Mouse (Mus musculus) cerebellum, adult 9-11 months (tissue): ENCODE data around the gene Pcgf1.

Experiments
- DNase-seq: peaks from one replicate; pipeline ENCODE4 v3.0.0; 2022

Pcgf1 gene

GRCm38 (mm10) chr6:83077630-83078323 is at the start of gene Pcgf1:
Gene Pcgf1 (plus strand): TSS chr6:83077869.
- no peak for DNase-seq

GRCm38 (mm10) chr6:83029777-83030176 is 47.9 kb upstream of the Pcgf1 start:
- no peak for DNase-seq

GRCm38 (mm10) chr6:83031111-83031510 is 46.6 kb upstream of the Pcgf1 start:
- no peak for DNase-seq

DNA sequence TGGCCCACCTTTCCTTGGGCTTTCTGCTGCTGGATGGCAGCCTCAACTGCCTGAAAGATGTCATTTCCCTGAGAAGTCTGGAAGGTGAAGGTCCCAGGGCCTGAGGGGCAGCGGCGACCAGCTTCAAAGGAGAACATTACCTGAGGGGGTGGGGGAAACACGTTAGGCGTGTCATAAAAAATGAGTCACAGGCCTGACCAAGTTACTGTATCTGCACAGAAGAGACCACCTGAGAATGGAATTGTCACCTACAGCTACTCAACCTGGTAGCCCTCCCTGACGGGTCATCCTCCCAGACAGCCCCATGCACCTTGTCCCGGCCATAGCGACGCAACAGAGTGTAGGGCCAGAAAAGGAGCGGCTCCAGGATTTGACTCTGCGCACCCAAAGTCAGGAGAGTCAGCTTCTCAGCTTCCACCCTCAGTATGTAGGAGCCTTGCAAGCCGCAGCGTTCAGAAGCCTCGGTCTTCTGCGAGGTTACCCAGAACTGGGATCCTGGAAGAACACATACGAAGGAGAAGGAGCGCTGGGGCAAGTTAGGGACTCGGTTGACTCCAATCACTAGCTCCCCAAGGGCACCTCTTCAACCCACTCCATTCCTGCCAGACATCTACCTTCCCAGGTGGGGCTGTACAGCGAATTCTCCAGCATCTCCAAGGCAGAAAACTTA is 45.6 kb upstream of the Pcgf1 start:
- no peak for DNase-seq

DNA sequence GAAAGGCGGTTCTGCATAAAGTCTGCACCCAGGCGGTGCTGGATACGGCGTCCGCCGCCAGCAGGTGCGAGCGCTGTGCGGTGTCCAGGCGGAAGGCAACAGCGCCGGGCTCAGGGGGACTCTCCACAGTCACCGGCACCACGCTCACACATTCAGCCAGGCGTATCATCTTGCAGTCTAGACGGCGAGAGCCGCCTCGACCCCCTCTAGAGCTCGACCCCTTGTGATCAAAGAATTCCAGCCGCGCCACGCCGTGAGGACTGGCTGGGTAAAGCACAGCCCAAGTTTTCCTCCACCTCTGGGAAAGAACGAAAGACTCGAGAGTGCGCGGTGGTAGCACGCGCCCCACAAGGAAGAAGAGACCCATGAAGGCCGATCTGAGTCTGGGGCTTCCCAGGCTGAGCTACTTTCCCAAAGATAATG is 44.9 kb upstream of the Pcgf1 start:
- no peak for DNase-seq

GRCm38 (mm10) chr6:83033249-83034185 is 44.2 kb upstream of the Pcgf1 start, which contains the start of the genes Dok1 and Loxl3:
Gene Dok1 (minus strand): TSS chr6:83033471.
Gene Loxl3 (plus strand): TSS chr6:83034173.
- DNase-seq = no peak

DNA sequence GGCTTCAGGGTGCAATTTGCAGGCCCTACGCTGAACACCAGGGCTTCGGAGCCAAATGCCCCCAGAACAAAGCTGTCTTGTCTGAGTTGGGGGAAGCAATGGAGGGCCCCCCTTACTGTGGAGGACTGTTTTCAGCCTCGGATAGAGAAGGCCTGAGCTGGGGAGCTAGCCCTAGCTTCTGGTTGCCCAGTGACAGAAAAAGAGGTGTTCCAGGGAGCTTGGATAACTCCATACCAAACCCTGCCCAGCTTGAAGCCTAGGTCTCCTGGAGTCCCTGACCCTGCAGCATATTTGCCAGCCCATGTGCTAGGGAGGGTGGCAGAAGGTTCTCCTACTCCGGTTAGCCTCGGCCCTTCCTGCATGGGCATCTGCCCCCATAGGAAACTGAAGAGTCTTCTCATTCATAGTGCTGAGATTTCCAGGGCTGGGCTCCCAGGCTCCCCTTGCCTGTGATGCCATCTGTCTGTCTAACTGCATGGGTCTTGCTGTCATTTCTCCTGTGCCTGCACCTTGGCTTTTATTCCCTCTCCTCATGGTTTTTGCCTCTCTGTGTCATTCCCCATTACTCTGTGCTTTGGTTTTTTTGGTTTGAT is 43.1 kb upstream of the Pcgf1 start:
- DNase-seq = no peak

DNA sequence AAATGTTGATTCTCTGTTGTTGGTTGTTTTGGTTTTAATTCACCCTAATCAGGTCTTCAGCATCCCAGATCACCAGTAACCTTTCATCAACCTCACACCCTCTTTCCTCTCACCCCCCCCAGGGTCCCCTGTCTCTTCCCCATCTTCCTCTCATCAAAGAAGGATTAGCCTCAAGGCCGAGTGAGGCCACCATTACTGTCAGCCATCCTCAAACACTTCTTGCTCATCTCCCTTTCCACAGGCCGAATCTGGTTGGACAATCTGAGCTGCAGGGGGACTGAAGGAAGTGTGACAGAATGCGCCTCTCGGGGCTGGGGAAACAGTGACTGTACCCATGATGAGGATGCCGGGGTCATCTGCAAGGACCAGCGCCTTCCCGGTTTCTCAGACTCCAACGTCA is 40.5 kb upstream of the Pcgf1 start:
- DNase-seq = no peak

DNA sequence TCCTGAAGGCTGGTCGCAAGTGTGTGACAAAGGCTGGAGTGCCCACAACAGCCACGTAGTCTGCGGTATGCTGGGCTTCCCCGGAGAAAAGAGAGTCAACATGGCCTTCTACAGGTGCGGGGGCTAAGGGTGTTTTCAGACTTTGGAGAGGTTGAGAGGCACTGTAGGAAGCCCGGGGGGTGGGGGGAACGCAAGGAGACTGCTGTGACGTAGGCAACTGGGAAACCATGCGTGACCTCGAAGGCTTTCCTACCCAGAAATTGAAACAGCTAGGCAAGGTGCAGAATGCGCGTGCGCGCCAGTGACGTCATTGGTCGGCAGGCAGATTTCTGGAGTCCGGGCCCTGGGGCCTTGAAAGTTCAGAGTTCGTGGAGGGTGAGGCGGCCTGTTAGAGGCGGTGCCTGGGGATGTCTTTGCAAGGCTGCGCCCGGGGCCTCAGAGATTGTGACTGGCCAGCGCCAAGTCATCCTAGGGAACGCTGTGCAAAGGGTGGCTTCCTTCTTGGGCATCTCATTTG is 39.1 kb upstream of the Pcgf1 start:
- DNase-seq = peak; percentile 85

DNA sequence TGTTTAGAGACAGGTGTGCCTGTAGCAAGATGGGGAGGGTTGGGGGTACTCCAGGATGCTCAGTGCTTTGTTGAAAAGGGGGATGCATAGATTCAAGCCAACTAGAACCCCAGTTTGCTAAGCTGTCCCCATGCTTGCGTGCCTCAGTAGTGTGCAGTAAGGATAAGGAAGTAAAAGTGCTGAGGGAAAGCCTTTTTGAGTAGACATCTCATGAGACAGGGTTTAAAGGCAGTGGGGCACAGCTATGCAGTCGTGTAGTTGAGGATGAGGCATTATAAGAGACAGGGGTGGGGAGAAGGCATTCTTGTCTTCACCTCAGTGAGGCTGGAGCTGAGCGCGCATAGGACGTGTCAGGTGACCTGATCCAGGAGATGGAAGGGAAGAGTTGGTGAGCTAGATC is 37.1 kb upstream of the Pcgf1 start:
- DNase-seq = no peak

DNA sequence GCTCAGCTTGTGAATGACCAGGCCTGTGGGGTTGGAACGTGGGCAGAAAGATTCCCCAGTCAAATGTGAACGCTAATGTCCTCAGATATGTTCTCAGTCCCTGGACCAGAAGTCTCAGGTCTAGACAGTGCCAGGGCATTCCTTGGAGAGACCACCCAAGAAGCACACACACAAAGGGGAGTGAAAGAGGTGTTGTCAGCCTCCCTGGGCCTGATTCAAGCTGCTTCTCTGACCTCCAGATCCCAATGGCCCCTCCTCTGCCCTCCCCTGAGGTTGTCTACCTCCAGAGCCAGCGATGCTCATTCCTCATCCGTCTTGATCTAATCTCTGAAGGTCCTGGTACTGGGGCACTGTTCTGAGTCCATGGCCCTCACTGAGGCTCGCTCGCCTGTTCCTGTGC is 34.1 kb upstream of the Pcgf1 start:
- DNase-seq = no peak

DNA sequence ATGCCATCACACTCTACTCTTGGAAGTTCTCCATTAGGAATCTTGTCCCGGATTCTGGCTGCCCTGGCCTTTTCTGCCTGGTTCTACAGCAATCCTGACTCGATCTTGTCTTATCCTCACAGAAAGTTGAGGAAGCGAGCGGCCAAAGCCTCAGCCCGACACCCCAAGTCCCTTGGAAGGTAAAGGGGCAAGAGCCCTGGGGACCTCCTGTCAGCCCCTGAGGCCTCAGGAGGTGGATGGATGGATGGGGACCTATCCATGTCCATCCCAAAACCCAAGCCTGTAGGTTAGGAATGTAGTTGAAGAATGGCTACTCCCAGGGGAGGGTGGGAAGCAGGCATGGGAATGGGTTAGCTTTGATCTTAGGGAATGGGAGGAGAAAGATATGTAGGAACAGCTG is 33.7 kb upstream of the Pcgf1 start:
- DNase-seq = no peak

GRCm38 (mm10) chr6:83044742-83045141 is 32.9 kb upstream of the Pcgf1 start:
- DNase-seq = no peak

- no peak for DNase-seq
Measured at GRCm38 (mm10) chr6:83049367-83049766, 28.3 kb upstream of the Pcgf1 start.

DNA sequence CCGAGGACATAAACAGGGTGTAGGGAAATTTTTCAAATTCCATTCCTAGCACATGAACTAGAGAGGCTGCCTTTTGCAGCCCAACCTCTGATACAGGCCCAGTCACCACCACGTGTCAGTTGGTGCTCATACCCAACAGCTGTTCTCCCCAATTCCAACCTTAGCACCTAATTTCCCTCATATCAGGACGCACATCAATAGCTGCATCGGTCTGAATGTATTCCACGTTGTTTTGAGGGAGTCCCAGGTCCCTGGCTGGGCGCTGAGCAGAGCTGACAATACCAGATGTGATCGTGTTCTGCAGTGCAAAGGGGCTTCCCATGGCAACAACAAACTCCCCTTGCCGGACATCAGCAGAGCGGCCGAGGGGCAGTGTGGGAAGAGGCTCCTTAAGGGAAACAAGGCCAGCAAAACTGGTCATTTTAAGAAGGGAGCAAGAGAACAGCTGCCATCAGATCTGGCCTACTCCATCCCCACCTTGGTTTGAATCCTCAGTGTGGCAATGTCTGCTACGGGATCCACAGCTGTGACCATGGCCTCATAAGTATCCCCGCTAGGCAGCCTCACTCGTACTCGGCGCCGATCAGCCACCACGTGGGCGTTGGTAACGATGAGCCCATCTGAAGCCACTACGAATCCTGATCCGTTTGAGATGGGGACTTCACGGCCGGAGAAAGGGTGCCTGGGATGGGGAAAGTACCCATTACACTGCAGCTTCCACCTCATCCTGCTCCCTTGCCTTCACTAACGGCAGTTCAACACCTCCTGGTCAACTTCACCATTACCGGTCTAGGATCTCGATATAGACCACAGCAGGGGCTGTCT is 24.3 kb upstream of the Pcgf1 start:
- DNase-seq = peak; percentile 43

GRCm38 (mm10) chr6:83054074-83054851 is 23.4 kb upstream of the Pcgf1 start, which contains the start of gene Aup1:
Gene Aup1 (plus strand): TSS chr6:83054521.
- peak; percentile 97 for DNase-seq

- DNase-seq = no peak
Measured at GRCm38 (mm10) chr6:83054871-83055431, 22.7 kb upstream of the Pcgf1 start, which contains the start of gene Htra2. Gene Htra2 (minus strand): TSS chr6:83055273.

DNA sequence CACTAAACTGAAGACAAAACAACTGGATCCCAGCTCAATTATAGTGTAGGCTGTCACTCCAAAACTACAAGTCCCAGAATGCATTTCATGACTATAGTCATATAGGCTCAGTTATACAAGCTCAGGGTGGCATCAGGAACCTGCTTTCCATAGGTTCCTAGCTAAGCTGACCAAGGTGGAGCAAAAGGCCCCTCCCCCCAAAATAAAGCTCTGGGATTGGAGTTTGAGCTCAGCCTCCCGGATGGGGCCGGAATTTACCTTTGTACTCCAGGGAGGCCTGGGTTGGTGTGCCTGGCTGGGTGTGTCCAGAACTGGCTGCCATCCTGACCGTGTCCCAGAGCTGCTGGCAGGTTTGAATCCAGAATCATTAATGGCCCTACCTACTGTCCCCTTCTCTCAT is 19.9 kb upstream of the Pcgf1 start, which contains the start of gene Dqx1:
Gene Dqx1 (plus strand): TSS at position 55 of the 400 bp plus-strand sequence.
- DNase-seq = peak; percentile 42

- no peak for DNase-seq
Measured at GRCm38 (mm10) chr6:83058725-83059124, 18.9 kb upstream of the Pcgf1 start.

- DNase-seq = no peak
Measured at GRCm38 (mm10) chr6:83065995-83066394, 11.7 kb upstream of the Pcgf1 start.
